Mouse (Mus musculus) liver, embryonic 14.5 days (tissue): Measurements from ENCODE around the gene Ppil6. TPM values are rescaled to one million over a fixed set of nuclear protein-coding genes. Genes with fewer than 3 reads are reported as not detected.

Source experiments
- ATAC-seq: fragments of 200-750 bp; cut with Nextera tagmentation; 2 replicates; pipeline ENCODE4 v1.8.0; 2017; ENCODE audit warnings: moderate number of reproducible peaks, mild to moderate bottlenecking, moderate library complexity; ENCODE audit not compliant: insufficient read depth
- DNase-seq, 3 experiments: peaks; one replicate each; pipeline ENCODE4 v3.0.0-alpha.2; 2012 to 2013; ENCODE audit warnings: low read depth in 3 of 3, low spot score in 3 of 3
- H3K27ac ChIP-seq: fragments of 300-500 bp; sonication (generic); 2 replicates; pipeline ENCODE4 v1.5.1; 2014; ENCODE audit warnings: moderate library complexity, mild to moderate bottlenecking, control low read depth, inconsistent platforms
- H3K27me3 ChIP-seq: fragments of 300-500 bp; sonication (generic); 2 replicates; pipeline ENCODE4 v1.6.1; 2014; ENCODE audit warnings: mild to moderate bottlenecking, low read length, moderate library complexity; ENCODE audit not compliant: control insufficient read depth, insufficient read depth
- H3K36me3 ChIP-seq: fragments of 300-500 bp; sonication (generic); replicated peaks from 2 replicates; pipeline ENCODE4 v1.6.1; 2014; ENCODE audit warnings: low read depth; ENCODE audit not compliant: control insufficient read depth, insufficient read depth
- H3K4me1 ChIP-seq, 2 experiments: fragments of 200-500 bp in 1 of 2; fragments of 300-500 bp in 1 of 2; sonication (generic) in 1 of 2; replicated peaks; 2 replicates each; pipeline ENCODE4 v1.6.1; 2012 to 2014; ENCODE audit warnings: antibody characterized with exemption in 1 of 2, inconsistent platforms in 1 of 2, low read length in 1 of 2; ENCODE audit not compliant: control insufficient read depth in 2 of 2, insufficient read depth in 2 of 2
- H3K4me2 ChIP-seq: fragments of 300-500 bp; sonication (generic); 2 replicates; pipeline ENCODE4 v1.6.1; 2014; ENCODE audit warnings: low read depth, mild to moderate bottlenecking, control low read depth, moderate library complexity
- H3K4me3 ChIP-seq, 2 experiments: fragments of 200-500 bp in 1 of 2; fragments of 300-500 bp in 1 of 2; sonication (generic) in 1 of 2; 2 replicates each; pipeline ENCODE4 v1.5.1; 2012 to 2014; ENCODE audit warnings: low read depth in 2 of 2, low read length in 2 of 2, mild to moderate bottlenecking in 2 of 2, control low read depth in 1 of 2, inconsistent platforms in 1 of 2, moderate library complexity in 1 of 2; ENCODE audit not compliant: insufficient read depth in 1 of 2
- H3K9ac ChIP-seq: fragments of 300-500 bp; sonication (generic); replicated peaks from 2 replicates; pipeline ENCODE4 v1.6.1; 2014; ENCODE audit warnings: mild to moderate bottlenecking, control low read depth, moderate library complexity
- H3K9me3 ChIP-seq: fragments of 300-500 bp; sonication (generic); 2 replicates; pipeline ENCODE4 v1.6.1; 2016; ENCODE audit warnings: low read length, mixed read lengths; ENCODE audit not compliant: control insufficient read depth
- CTCF ChIP-seq: IDR thresholded peaks from 2 replicates; pipeline ENCODE4 v1.5.1; 2016; ENCODE audit warnings: antibody characterized with exemption, low read depth, control low read depth
- EP300 ChIP-seq: IDR thresholded peaks from 2 replicates; pipeline ENCODE4 v1.6.1; 2016; ENCODE audit warnings: antibody characterized with exemption, low read depth
- WGBS: fragments of 180-500 bp; shearing (Covaris S2); extraction: QIAGEN DNeasy Blood & Tissue Kit; methylation state at CpG from one replicate; pipeline ENCODE4 v1.1.7; 2014; ENCODE audit not compliant: insufficient replicate concordance; 5-methylcytosine and 5-hydroxymethylcytosine counted together
- polyA plus RNA-seq, 2 experiments: library from polyadenylated mRNA; depleted of rRNA in 1 of 2; stranded (reverse) in 1 of 2; unstranded in 1 of 2; fragments of >200 nt; fragmentation: Nextera tagmentation in 1 of 2; extraction: Ambion mirVana in 1 of 2; gene quantifications; 2 replicates each; pipeline versions ENCODE4 v1.2.1 to v1.2.3; 2012 to 2014

Ppil6 gene
- polyA plus RNA-seq, 2 experiments: not detected

DNA sequence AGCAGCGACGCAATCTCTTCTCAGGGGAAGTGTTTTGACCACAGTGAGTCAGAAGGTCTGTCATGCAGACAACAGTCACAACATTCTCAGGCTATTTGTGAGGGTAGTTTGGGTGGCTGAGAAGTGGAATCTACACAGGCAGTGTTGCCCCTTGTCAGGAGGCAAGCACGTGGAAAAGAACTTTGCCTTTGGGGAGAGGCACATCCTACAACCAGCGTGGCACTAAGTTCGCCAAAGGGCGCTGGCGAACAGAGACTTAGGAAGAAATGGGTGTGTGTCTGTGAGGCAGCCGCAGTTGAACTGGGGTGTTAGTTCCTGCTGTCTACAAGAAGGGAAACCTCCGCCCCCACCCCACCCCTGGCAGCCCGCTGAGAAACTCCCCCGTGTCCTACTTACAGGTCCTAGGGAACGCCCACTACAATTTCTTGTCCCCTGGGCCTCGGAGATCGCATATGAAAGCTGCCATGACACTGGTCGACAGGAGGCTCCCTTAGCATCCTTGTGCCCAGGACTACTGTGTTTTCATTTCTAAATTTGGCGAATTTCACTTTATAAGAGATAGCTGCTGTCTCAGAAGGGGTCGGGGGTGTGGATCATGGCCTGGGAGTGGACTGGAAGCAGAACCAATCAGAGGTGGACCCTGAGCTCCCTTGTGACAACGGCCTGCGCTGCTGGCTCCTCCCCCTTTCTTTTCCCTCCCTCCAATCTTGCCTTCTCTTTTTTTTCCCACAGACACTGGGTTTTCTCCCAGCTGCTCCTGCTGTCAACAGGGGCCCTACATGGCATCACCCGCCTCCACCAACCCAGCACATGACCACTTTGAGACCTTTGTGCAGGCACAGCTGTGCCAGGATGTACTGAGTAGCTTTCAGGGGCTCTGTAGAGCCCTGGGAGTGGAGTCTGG is 12.7 kb upstream of the Ppil6 start:
- H3K27me3 ChIP-seq: no peaks in the 10 kb centered on the region
- H3K4me2 ChIP-seq: peak overlapping the region; percentile 79
- H3K9ac ChIP-seq: peak overlapping the region; percentile 47
- WGBS: 4% methylated on average over 20 of the region's 20 CpGs
- H3K4me3 ChIP-seq: peak overlapping the region; percentile 54 to 66
- peaks cover 34 to 50% of the 10 kb centered on the region in 2 experiments for H3K4me1 ChIP-seq
- TF ChIP-seq CTCF (0 out of 2 replicates have a peak, but pooled peaks have one; percentile 13), EP300 (no peak)
- no peaks in the 10 kb centered on the region for H3K36me3 ChIP-seq
- no peak overlapping the region; the same call in 1 of the 2 replicates for H3K27ac ChIP-seq
- DNase-seq: peak in 1 of 3 experiments; percentile 43
- peak; percentile 53 for ATAC-seq
- no peaks in the 10 kb centered on the region for H3K9me3 ChIP-seq

DNA sequence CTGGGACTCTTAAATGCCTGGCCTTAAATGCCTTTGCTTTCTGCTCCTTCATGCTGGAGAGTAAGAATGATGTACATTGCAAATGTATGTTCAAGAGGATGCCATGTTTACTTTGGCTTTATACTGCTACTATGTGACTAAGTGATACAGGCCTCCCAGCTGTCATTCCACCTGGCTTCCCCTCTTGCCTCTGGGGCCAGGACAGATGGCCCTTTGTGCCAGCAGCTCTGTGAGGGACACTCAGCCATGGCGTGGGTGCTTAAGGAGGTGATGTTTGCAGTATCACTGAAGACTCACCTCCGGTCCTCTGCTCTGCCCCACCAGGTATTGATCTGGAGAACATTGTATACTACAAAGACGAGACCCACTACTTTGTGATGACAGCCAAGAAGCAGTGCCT is 10.3 kb upstream of the Ppil6 start:
- Histone ChIP-seq H3K27ac (no peak overlapping the region), H3K4me3 (no peak overlapping the region), H3K4me2 (no peak overlapping the region), H3K9ac (no peak overlapping the region), H3K9me3 (no peaks in the 10 kb centered on the region), H3K36me3 (no peaks in the 10 kb centered on the region), H3K27me3 (no peaks in the 10 kb centered on the region), H3K4me1 (peaks cover 18 to 29% of the 10 kb centered on the region in 2 experiments)
- no peak for TF ChIP-seq EP300
- TF ChIP-seq CTCF: no peak
- DNase-seq: no peak
- WGBS: 66% methylated on average over 3 of the region's 3 CpGs
- ATAC-seq: no peak

DNA sequence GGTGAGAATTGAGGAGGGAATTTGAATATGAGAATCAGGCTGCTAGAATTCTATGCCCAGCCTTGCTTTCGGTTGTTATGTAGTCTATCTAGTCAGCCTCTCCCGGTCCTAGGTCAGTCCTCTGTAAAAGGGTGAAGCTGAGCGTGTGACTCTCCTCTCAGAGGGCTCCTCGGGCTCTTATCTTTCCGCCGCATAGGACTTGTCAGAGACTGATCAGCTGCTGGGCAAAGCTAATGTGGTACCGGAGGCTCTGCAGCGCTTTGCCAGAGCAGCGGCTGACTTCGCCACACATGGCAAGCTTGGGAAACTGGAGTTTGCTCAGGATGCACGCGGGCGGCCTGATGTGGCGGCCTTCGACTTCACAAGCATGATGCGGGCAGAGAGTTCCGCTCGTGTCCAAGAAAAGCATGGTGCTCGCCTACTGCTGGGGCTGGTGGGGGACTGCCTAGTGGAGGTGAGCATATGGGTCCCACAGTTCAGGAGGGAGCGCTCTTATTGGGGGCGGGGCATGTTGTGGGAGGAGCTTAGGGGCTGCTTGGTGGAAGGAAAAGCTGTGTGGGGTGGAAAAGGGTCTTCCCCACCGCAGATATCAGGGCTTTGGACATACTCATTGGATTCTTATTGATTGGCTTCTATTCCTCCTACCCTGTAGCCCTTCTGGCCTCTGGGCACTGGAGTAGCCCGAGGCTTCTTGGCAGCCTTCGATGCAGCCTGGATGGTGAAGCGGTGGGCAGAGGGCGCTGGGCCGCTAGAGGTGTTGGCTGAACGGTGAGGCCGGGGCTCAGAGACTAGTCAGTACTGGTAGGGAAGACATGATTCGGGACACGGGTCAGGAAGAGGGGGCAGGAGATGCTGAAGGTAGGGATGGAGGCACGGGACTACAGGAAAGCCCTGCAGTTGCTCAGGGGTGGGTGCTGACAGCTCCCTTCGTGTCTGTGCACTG is 9.0 kb upstream of the Ppil6 start:
- ATAC-seq: peak; percentile 59
- H3K27ac ChIP-seq: no peak overlapping the region

DNA sequence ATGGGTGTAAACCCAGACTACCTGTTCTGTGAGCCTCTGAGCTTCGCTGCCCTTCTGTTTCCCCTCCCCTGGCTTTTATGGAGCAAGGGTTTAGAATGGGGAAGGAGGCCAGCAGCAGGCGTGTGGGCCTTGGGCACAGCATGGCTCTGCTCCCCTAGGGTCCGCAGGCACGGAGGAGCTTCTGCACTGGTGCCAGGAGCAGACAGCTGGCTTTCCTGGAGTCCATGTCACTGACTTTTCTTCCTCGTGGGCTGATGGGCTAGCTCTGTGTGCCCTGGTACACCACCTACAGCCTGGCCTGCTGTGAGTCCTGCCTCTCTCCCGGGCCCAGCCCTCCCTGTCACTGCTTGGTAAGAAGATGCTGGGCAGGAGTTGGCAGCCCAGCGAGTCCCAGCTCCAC is 7.8 kb upstream of the Ppil6 start:
- Histone ChIP-seq H3K36me3 (no peaks in the 10 kb centered on the region), H3K4me1 (peaks cover 0 to 10% of the 10 kb centered on the region in 2 experiments; a peak in 2 of 4 replicates), H3K9ac (no peak overlapping the region), H3K27me3 (no peaks in the 10 kb centered on the region), H3K9me3 (no peaks in the 10 kb centered on the region), H3K27ac (no peak overlapping the region), H3K4me2 (no peak overlapping the region), H3K4me3 (no peak overlapping the region)
- WGBS: 70% methylated on average over 7 of the region's 7 CpGs
- ATAC-seq: no peak
- DNase-seq: no peak
- TF ChIP-seq CTCF: no peak
- no peak for TF ChIP-seq EP300

More for the DNA sequence above, 9.0 kb upstream of the Ppil6 start:
- Histone ChIP-seq H3K27me3 (no peaks in the 10 kb centered on the region), H3K4me1 (peaks cover 6 to 19% of the 10 kb centered on the region in 2 experiments), H3K4me3 (no peak overlapping the region), H3K36me3 (no peaks in the 10 kb centered on the region), H3K9ac (no peak overlapping the region), H3K4me2 (peak overlapping the region; percentile 20), H3K9me3 (no peaks in the 10 kb centered on the region)
- TF ChIP-seq EP300: no peak
- TF ChIP-seq CTCF: peak; percentile 24; the same call in 1 of the 2 replicates
- 40% methylated on average over 33 of the region's 33 CpGs for WGBS
- peak in 2 of 3 experiments; percentile 49 to 52 for DNase-seq
